Mouse (Mus musculus) lung, embryonic 14.5 days (tissue): ENCODE measurements at regions not wholly inside any gene's neighbourhood (a gene's known extent, or its start where the extent isn't known, plus 50 kb on each side); places are given as distances from the start of the nearest gene placed in this dataset.
"Not testable (repeated sequence)": the region's sequence is repeated elsewhere in the genome, so short reads cannot be mapped to it uniquely, and the experiment has no call there.

Experiments used
- ATAC-seq: fragments of 200-750 bp; cut with Nextera tagmentation; 2 replicates; pipeline ENCODE4 v1.8.0; 2017; ENCODE audit warnings: mild to moderate bottlenecking, moderate TSS enrichment, moderate library complexity; ENCODE audit not compliant: insufficient read depth
- DNase-seq: peaks from one replicate; pipeline ENCODE4 v3.0.0-alpha.2; 2015
- H3K27ac ChIP-seq: fragments of 300-500 bp; sonication (generic); 2 replicates; pipeline ENCODE4 v1.5.1; 2014; ENCODE audit warnings: low read depth, mild to moderate bottlenecking, moderate library complexity
- H3K27me3 ChIP-seq: fragments of 300-500 bp; sonication (generic); 2 replicates; pipeline ENCODE4 v1.6.1; 2014; ENCODE audit warnings: low read length, control low read depth; ENCODE audit not compliant: insufficient read depth
- H3K36me3 ChIP-seq: fragments of 300-500 bp; sonication (generic); 2 replicates; pipeline ENCODE4 v1.6.1; 2014; ENCODE audit warnings: control low read depth; ENCODE audit not compliant: insufficient read depth
- H3K4me1 ChIP-seq: fragments of 300-500 bp; sonication (generic); 2 replicates; pipeline ENCODE4 v1.6.1; 2014; ENCODE audit warnings: antibody characterized with exemption, control low read depth; ENCODE audit not compliant: insufficient read depth
- H3K4me2 ChIP-seq: fragments of 300-500 bp; sonication (generic); 2 replicates; pipeline ENCODE4 v1.6.1; 2014; ENCODE audit warnings: mild to moderate bottlenecking
- H3K4me3 ChIP-seq: fragments of 300-500 bp; sonication (generic); 2 replicates; pipeline ENCODE4 v1.5.1; 2014; ENCODE audit warnings: low read depth, low read length
- H3K9ac ChIP-seq: fragments of 300-500 bp; sonication (generic); 2 replicates; pipeline ENCODE4 v1.6.1; 2014
- H3K9me3 ChIP-seq: fragments of 300-500 bp; sonication (generic); 2 replicates; pipeline ENCODE4 v1.6.1; 2016; ENCODE audit warnings: low read depth, low read length, control low read depth
- CTCF ChIP-seq: IDR thresholded peaks from 2 replicates; pipeline ENCODE4 v1.5.1; 2016; ENCODE audit warnings: antibody characterized with exemption, low read depth
- WGBS: fragments of 180-500 bp; shearing (Covaris S2); extraction: QIAGEN DNeasy Blood & Tissue Kit; methylation state at CpG from one replicate; pipeline ENCODE4 v1.1.7; 2014; 5-methylcytosine and 5-hydroxymethylcytosine counted together

GRCm38 (mm10) chr14:53665681-53666080 lies 588.2 kb downstream of the Dad1 start:
- not testable (repeated sequence) for H3K4me3 ChIP-seq, H3K4me1 ChIP-seq, ATAC-seq, H3K27me3 ChIP-seq, H3K4me2 ChIP-seq, H3K36me3 ChIP-seq, H3K9ac ChIP-seq, H3K27ac ChIP-seq, H3K9me3 ChIP-seq
- WGBS = 18% methylated on average over 2 of the region's 2 CpGs
- TF ChIP-seq CTCF = peak; percentile 70
- peak; percentile 63 for DNase-seq

- not testable (repeated sequence) for H3K9me3 ChIP-seq, H3K4me3 ChIP-seq, H3K27me3 ChIP-seq, H3K9ac ChIP-seq, ATAC-seq, DNase-seq, H3K4me1 ChIP-seq, H3K27ac ChIP-seq, H3K36me3 ChIP-seq, H3K4me2 ChIP-seq
- WGBS = 63% methylated on average over 8 of the region's 9 CpGs
Observed at GRCm38 (mm10) chr14:53662700-53663355, 591.1 kb downstream of the Dad1 start.

- H3K4me1 ChIP-seq, DNase-seq, H3K9me3 ChIP-seq, H3K36me3 ChIP-seq, H3K9ac ChIP-seq, ATAC-seq, H3K27me3 ChIP-seq, H3K4me2 ChIP-seq, H3K4me3 ChIP-seq, H3K27ac ChIP-seq: not testable (repeated sequence)
- WGBS = 92% methylated on average over 3 of the region's 3 CpGs
Observed at GRCm38 (mm10) chr14:53654669-53655068, 599.2 kb downstream of the Dad1 start.

GRCm38 (mm10) chr14:53651061-53651460 lies 602.8 kb downstream of the Dad1 start:
- not testable (repeated sequence) for H3K4me3 ChIP-seq, H3K9ac ChIP-seq, H3K4me2 ChIP-seq, H3K9me3 ChIP-seq, H3K27me3 ChIP-seq, H3K27ac ChIP-seq, H3K36me3 ChIP-seq, DNase-seq, H3K4me1 ChIP-seq, ATAC-seq
- WGBS = 57% methylated on average over 4 of the region's 5 CpGs

- not testable (repeated sequence) for DNase-seq, H3K27me3 ChIP-seq, H3K27ac ChIP-seq, H3K9me3 ChIP-seq, H3K9ac ChIP-seq, H3K36me3 ChIP-seq, ATAC-seq, H3K4me1 ChIP-seq, H3K4me3 ChIP-seq, H3K4me2 ChIP-seq
- WGBS = 87% methylated on average over 2 of the region's 2 CpGs
Observed at GRCm38 (mm10) chr14:53649189-53649588, 604.7 kb downstream of the Dad1 start.

GRCm38 (mm10) chr14:53640441-53640840 lies 613.5 kb downstream of the Dad1 start:
- not testable (repeated sequence) for H3K4me3 ChIP-seq, H3K27me3 ChIP-seq, H3K4me2 ChIP-seq, H3K9ac ChIP-seq, H3K4me1 ChIP-seq, H3K36me3 ChIP-seq, H3K9me3 ChIP-seq, H3K27ac ChIP-seq, ATAC-seq, DNase-seq
- 42% methylated on average over 1 of the region's 1 CpGs for WGBS

- H3K36me3 ChIP-seq, H3K9me3 ChIP-seq, H3K4me1 ChIP-seq, H3K9ac ChIP-seq, H3K4me3 ChIP-seq, ATAC-seq, H3K4me2 ChIP-seq, H3K27ac ChIP-seq, H3K27me3 ChIP-seq: not testable (repeated sequence)
- 75% methylated on average over 1 of the region's 1 CpGs for WGBS
- peak; percentile 45 for TF ChIP-seq CTCF
- peak; percentile 51 for DNase-seq
Observed at GRCm38 (mm10) chr14:53637664-53638063, 616.2 kb downstream of the Dad1 start.

GRCm38 (mm10) chr14:53635206-53635605 lies 618.7 kb downstream of the Dad1 start:
- not testable (repeated sequence) for H3K9ac ChIP-seq, H3K27me3 ChIP-seq, DNase-seq, H3K9me3 ChIP-seq, H3K27ac ChIP-seq, H3K4me3 ChIP-seq, H3K4me1 ChIP-seq, ATAC-seq, H3K36me3 ChIP-seq, H3K4me2 ChIP-seq
- 53% methylated on average over 7 of the region's 7 CpGs for WGBS

- not testable (repeated sequence) for DNase-seq, H3K4me3 ChIP-seq, H3K36me3 ChIP-seq, H3K27ac ChIP-seq, ATAC-seq, H3K9ac ChIP-seq, H3K27me3 ChIP-seq, H3K4me2 ChIP-seq, H3K4me1 ChIP-seq, H3K9me3 ChIP-seq
- 17% methylated on average over 5 of the region's 5 CpGs for WGBS
Observed at GRCm38 (mm10) chr14:53634320-53634979, 619.5 kb downstream of the Dad1 start.

GRCm38 (mm10) chr14:53633743-53634142 lies 620.2 kb downstream of the Dad1 start:
- H3K9ac ChIP-seq, H3K4me2 ChIP-seq, H3K27me3 ChIP-seq, H3K9me3 ChIP-seq, H3K4me1 ChIP-seq, DNase-seq, H3K36me3 ChIP-seq, H3K4me3 ChIP-seq, ATAC-seq, H3K27ac ChIP-seq: not testable (repeated sequence)
- WGBS = 38% methylated on average over 1 of the region's 1 CpGs
